Mouse (Mus musculus) G1E-ER4 (cell line): Measurements from ENCODE around the gene Rnf224. TPM values are rescaled to one million over a fixed set of nuclear protein-coding genes. Genes with fewer than 3 reads are reported as not detected.

ENCODE experiments used
- GATA1 ChIP-seq: IDR thresholded peaks from one replicate; pipeline ENCODE4 v1.8.0; 2012; ENCODE audit warnings: low read length, inconsistent platforms
- polyA plus RNA-seq: library from polyadenylated mRNA; stranded (reverse); fragments of >175 nt; gene quantifications from 2 replicates; pipeline ENCODE4 v1.2.3, GENCODE M21; 2012

Rnf224 gene
- polyA plus RNA-seq, 1 experiment = 0.10 TPM

- TF ChIP-seq GATA1 = no peak
These were observed 48.7 kb downstream of the Rnf224 start for GRCm38 (mm10) chr2:25187841-25188240.

- TF ChIP-seq GATA1 = no peak
These were observed 50.0 kb downstream of the Rnf224 start for GRCm38 (mm10) chr2:25186575-25186930.

GRCm38 (mm10) chr2:25185625-25186574 lies 50.7 kb downstream of the Rnf224 start:
- TF ChIP-seq GATA1 = no peak

- no peak for TF ChIP-seq GATA1
These were observed 52.1 kb downstream of the Rnf224 start for GRCm38 (mm10) chr2:25184496-25184895.

Other genes starting within 250 kb of the Rnf224 start
- 51.6 and 56.3 TPM in 2 replicates for gene Nsmf, start 182.4 kb downstream of the Rnf224 start, polyA plus RNA-seq
- gene Entpd8, start 156.5 kb downstream of the Rnf224 start, polyA plus RNA-seq = not detected in 2 replicates
- gene Noxa1, start 141.6 kb downstream of the Rnf224 start, polyA plus RNA-seq = 0.06 and 0.18 TPM in 2 replicates
- gene Nrarp, start 56.0 kb downstream of the Rnf224 start, polyA plus RNA-seq = not detected in 2 replicates
- gene Tor4a, start 39.9 kb downstream of the Rnf224 start, polyA plus RNA-seq = 9.9 and 11.1 TPM in 2 replicates
- 26.4 and 34.1 TPM in 2 replicates for gene Nelfb, start 25.3 kb downstream of the Rnf224 start, polyA plus RNA-seq
- not detected in 2 replicates for gene Stpg3, start 22.1 kb downstream of the Rnf224 start, polyA plus RNA-seq
- gene Fam166a, start 18.0 kb downstream of the Rnf224 start, polyA plus RNA-seq = 0.09 TPM in 1 of 2 replicates, not detected in the other
- gene Tubb4b, start 12.1 kb downstream of the Rnf224 start, polyA plus RNA-seq = 462 and 587 TPM in 2 replicates
- gene Slc34a3, start 2.4 kb downstream of the Rnf224 start, polyA plus RNA-seq = not detected in 2 replicates
- gene Rnf208, start 5.5 kb upstream of the Rnf224 start, polyA plus RNA-seq = 23.1 and 29.3 TPM in 2 replicates
- not detected in 2 replicates for gene Cysrt1, start 5.7 kb upstream of the Rnf224 start, polyA plus RNA-seq
- 0.97 and 2.3 TPM in 2 replicates for gene AL732309.1, start 10.1 kb upstream of the Rnf224 start, polyA plus RNA-seq
- 11.3 and 16.5 TPM in 2 replicates for gene Tmem203, start 18.7 kb upstream of the Rnf224 start, polyA plus RNA-seq
- gene Tprn, start 25.8 kb upstream of the Rnf224 start, polyA plus RNA-seq = 56.1 and 69.7 TPM in 2 replicates
- 196 and 198 TPM in 2 replicates for gene Ssna1, start 35.7 kb upstream of the Rnf224 start, polyA plus RNA-seq
- gene Anapc2, start 35.7 kb upstream of the Rnf224 start, polyA plus RNA-seq = 25.4 and 26.3 TPM in 2 replicates
- not detected in 2 replicates for gene Tmem210, start 51.4 kb upstream of the Rnf224 start, polyA plus RNA-seq
- gene Lrrc26, start 53.1 kb upstream of the Rnf224 start, polyA plus RNA-seq = not detected in 2 replicates
- gene Grin1, start 82.4 kb upstream of the Rnf224 start, polyA plus RNA-seq = 0.09 and 0.18 TPM in 2 replicates
- 18.5 and 26.0 TPM in 2 replicates for gene Man1b1, start 95.6 kb upstream of the Rnf224 start, polyA plus RNA-seq
- gene Dpp7, start 119.6 kb upstream of the Rnf224 start, polyA plus RNA-seq = 5.0 and 7.6 TPM in 2 replicates
- 36.3 and 46.3 TPM in 2 replicates for gene Uap1l1, start 128.9 kb upstream of the Rnf224 start, polyA plus RNA-seq
- 139 and 187 TPM in 2 replicates for gene Sapcd2, start 135.5 kb upstream of the Rnf224 start, polyA plus RNA-seq
- gene Entpd2, start 159.1 kb upstream of the Rnf224 start, polyA plus RNA-seq = not detected in 2 replicates
- not detected in 2 replicates for gene Npdc1, start 162.6 kb upstream of the Rnf224 start, polyA plus RNA-seq
- not detected in 2 replicates for gene Fut7, start 186.5 kb upstream of the Rnf224 start, polyA plus RNA-seq
- gene Abca2, start 191.9 kb upstream of the Rnf224 start, polyA plus RNA-seq = 9.2 and 9.9 TPM in 2 replicates
- gene Clic3, start 220.1 kb upstream of the Rnf224 start, polyA plus RNA-seq = not detected in 2 replicates
- gene Paxx, start 224.3 kb upstream of the Rnf224 start, polyA plus RNA-seq = 39.7 and 40.3 TPM in 2 replicates
- not detected in 2 replicates for gene Ptgds, start 233.3 kb upstream of the Rnf224 start, polyA plus RNA-seq